Mouse (Mus musculus) CH12.LX (cell line): ENCODE results near the gene Kdr. TPM values are rescaled to one million over a fixed set of nuclear protein-coding genes. Genes with fewer than 3 reads are reported as not detected.

Source experiments
- DNase-seq: peaks from one replicate; pipeline ENCODE4 v3.0.0-alpha.2; 2013; ENCODE audit errors: extremely low read depth
- H3K27ac ChIP-seq: 2 replicates; pipeline ENCODE4 v1.5.1; 2012; ENCODE audit warnings: low read depth, mild to moderate bottlenecking, control low read depth, moderate library complexity; ENCODE audit not compliant: insufficient read depth
- H3K27me3 ChIP-seq: replicated peaks from 2 replicates; pipeline ENCODE3; 2012; ENCODE audit warnings: inconsistent platforms
- H3K36me3 ChIP-seq, 2 experiments: replicated peaks in 1 of 2; 2 replicates each; pipeline versions ENCODE3 to v1.6.1; 2012; ENCODE audit warnings: inconsistent platforms in 1 of 2, low read length in 1 of 2, mild to moderate bottlenecking in 1 of 2, mixed read lengths in 1 of 2, moderate library complexity in 1 of 2; ENCODE audit not compliant: control insufficient read depth in 1 of 2, insufficient read depth in 1 of 2
- H3K4me1 ChIP-seq, 2 experiments: 2 replicates each; pipeline ENCODE4 v1.6.1; 2012; ENCODE audit warnings: inconsistent platforms in 1 of 2, moderate library complexity in 1 of 2; ENCODE audit not compliant: insufficient read depth in 2 of 2, control insufficient read depth in 1 of 2
- H3K4me2 ChIP-seq: 2 replicates; pipeline ENCODE4 v1.6.1; 2012; ENCODE audit warnings: low read depth, mild to moderate bottlenecking, control low read depth; ENCODE audit not compliant: poor library complexity, insufficient read depth, severe bottlenecking
- H3K4me3 ChIP-seq, 3 experiments: fragments of 150-350 bp in 1 of 3; sonication (generic) in 1 of 3; replicated peaks in 1 of 3; 2 replicates each; pipeline versions ENCODE3 to v1.5.1; 2011 to 2012; ENCODE audit warnings: low read depth in 2 of 3, low read length in 2 of 3, mild to moderate bottlenecking in 2 of 3, moderate library complexity in 2 of 3, control low read depth in 1 of 3, improper control_type of control experiment in 1 of 3, inconsistent platforms in 1 of 3, mixed read lengths in 1 of 3; ENCODE audit not compliant: poor library complexity in 1 of 3
- H3K79me2 ChIP-seq: replicated peaks from 2 replicates; pipeline ENCODE4 v1.6.1; 2012; ENCODE audit warnings: mild to moderate bottlenecking, moderate library complexity; ENCODE audit not compliant: control insufficient read depth, poor library complexity, insufficient read depth, severe bottlenecking; ENCODE audit errors: extremely low read depth
- H3K9ac ChIP-seq: 2 replicates; pipeline ENCODE4 v1.6.1; 2012; ENCODE audit warnings: low read depth, mild to moderate bottlenecking, control low read depth, moderate library complexity; ENCODE audit not compliant: insufficient read depth
- H3K9me3 ChIP-seq: replicated peaks from 2 replicates; pipeline ENCODE3; 2012; ENCODE audit warnings: low read length, inconsistent platforms, mixed read lengths
- CHD1 ChIP-seq: IDR thresholded peaks from 2 replicates; pipeline ENCODE4 v1.6.1; 2012; ENCODE audit warnings: low read depth, low read length, improper control_type of control experiment, inconsistent platforms
- JUND ChIP-seq: conservative IDR thresholded peaks from 2 replicates; pipeline ENCODE4 v1.6.1; 2011; ENCODE audit warnings: low read depth, low read length, improper control_type of control experiment
- MAX ChIP-seq: IDR thresholded peaks from 2 replicates; pipeline ENCODE4 v1.6.1; 2011; ENCODE audit warnings: low read length, improper control_type of control experiment
- MAZ ChIP-seq: IDR thresholded peaks from 2 replicates; pipeline ENCODE4 v1.6.1; 2012; ENCODE audit warnings: low read depth, mild to moderate bottlenecking, inconsistent platforms, low read length, improper control_type of control experiment, moderate library complexity
- POLR2AphosphoS2 ChIP-seq: IDR thresholded peaks from 2 replicates; pipeline ENCODE4 v1.6.1; 2011; ENCODE audit warnings: low read depth, low read length, improper control_type of control experiment
- RAD21 ChIP-seq: IDR thresholded peaks from 2 replicates; pipeline ENCODE4 v1.6.1; 2011; ENCODE audit warnings: low read depth, mild to moderate bottlenecking, low read length, improper control_type of control experiment, moderate library complexity
- RCOR1 ChIP-seq: conservative IDR thresholded peaks from 2 replicates; pipeline ENCODE4 v1.6.1; 2012; ENCODE audit warnings: low read depth, mild to moderate bottlenecking, inconsistent platforms, low read length, improper control_type of control experiment
- SIN3A ChIP-seq: IDR thresholded peaks from 2 replicates; pipeline ENCODE4 v1.6.1; 2012; ENCODE audit warnings: low read length, improper control_type of control experiment, inconsistent platforms
- TCF12 ChIP-seq: IDR thresholded peaks from 2 replicates; pipeline ENCODE4 v1.6.1; 2014; ENCODE audit warnings: low read depth, mild to moderate bottlenecking, inconsistent platforms, low read length, improper control_type of control experiment
- UBTF ChIP-seq: IDR thresholded peaks from 2 replicates; pipeline ENCODE4 v1.6.1; 2012; ENCODE audit warnings: low read depth, mild to moderate bottlenecking, inconsistent platforms, low read length, improper control_type of control experiment, moderate library complexity
- ZKSCAN1 ChIP-seq: IDR thresholded peaks from 2 replicates; pipeline ENCODE4 v1.6.1; 2012; ENCODE audit warnings: low read depth, inconsistent platforms, low read length, improper control_type of control experiment, borderline replicate concordance
- ZNF384 ChIP-seq: IDR thresholded peaks from 2 replicates; pipeline ENCODE4 v1.6.1; 2012; ENCODE audit warnings: low read depth, low read length, improper control_type of control experiment, inconsistent platforms
- dilution Hi-C: fragments of 300-500 bp; cut with MboI; formaldehyde crosslinking; loops from 2 replicates; pipeline ENCODE4 v1.14.3; 2020; ENCODE audit warnings: low sequenced_read_pairs; ENCODE audit not compliant: extremely low pct_unique_long_range_greater_than_20kb, extremely low pct_ligation_motif_present
- in situ Hi-C: fragments of 300-500 bp; cut with MboI; formaldehyde crosslinking; loops from 3 replicates; pipeline ENCODE4 v1.14.3; 2019; ENCODE audit warnings: low sequenced_read_pairs, low pct_ligation_motif_present, low pct_unique_long_range_greater_than_20kb, mixed read lengths
- polyA plus RNA-seq: library from polyadenylated mRNA; unstranded; fragments of >175 nt; gene quantifications from 2 replicates; pipeline ENCODE4 v1.2.1, GENCODE M21; 2012; ENCODE audit warnings: low read depth; ENCODE audit not compliant: insufficient read length
- total RNA-seq, 2 experiments: library from RNA; depleted of rRNA; stranded (reverse); fragments of 300-350 nt in 1 of 2; fragments of >200 nt in 1 of 2; gene quantifications; 2 replicates each; pipeline ENCODE4 v1.2.3; 2012 to 2014

Kdr gene
- total and polyA plus RNA-seq, 3 experiments = not detected

GRCm38 (mm10) chr5:75895351-75895750, 82.9 kb downstream of the Kdr start:
- Histone ChIP-seq H3K79me2 (no peaks in the 10 kb centered on the region), H3K9ac (no peak overlapping the region), H3K4me1 (no peaks in the 10 kb centered on the region), H3K27me3 (no peaks in the 10 kb centered on the region), H3K36me3 (no peaks in the 10 kb centered on the region), H3K9me3 (no peaks in the 10 kb centered on the region), H3K27ac (no peak overlapping the region), H3K4me2 (no peak overlapping the region), H3K4me3 (no peak overlapping the region)
- TF ChIP-seq RAD21 = no peak
- no peak for TF ChIP-seq ZKSCAN1
- TF ChIP-seq POLR2AphosphoS2 = no peak
- no peak for DNase-seq
- in situ Hi-C loops (loop anchor here (25.0 kb wide), 1 partner anchor 92 kb away; the partner anchor contains the start of gene Kdr), dilution Hi-C loops (no loop called here)

GRCm38 (mm10) chr5:75892956-75893471, 85.2 kb downstream of the Kdr start:
- dilution Hi-C loops (no loop called here), in situ Hi-C loops (loop anchor here (25.0 kb wide), 1 partner anchor 94 kb away; the partner anchor contains the start of gene Kdr)
- Histone ChIP-seq H3K4me3 (no peak overlapping the region), H3K9me3 (no peaks in the 10 kb centered on the region), H3K27me3 (no peaks in the 10 kb centered on the region), H3K4me1 (no peaks in the 10 kb centered on the region), H3K27ac (no peak overlapping the region), H3K36me3 (no peaks in the 10 kb centered on the region), H3K9ac (no peak overlapping the region), H3K4me2 (no peak overlapping the region), H3K79me2 (no peaks in the 10 kb centered on the region)
- no peak for DNase-seq
- TF ChIP-seq SIN3A (no peak), TCF12 (no peak), ZNF384 (no peak), MAZ (no peak), RAD21 (no peak), RCOR1 (no peak), CHD1 (no peak), JUND (no peak), UBTF (no peak), MAX (no peak)

Other genes with a start within 250 kb of the Kdr start
- gene Srd5a3, start 161.8 kb upstream of the Kdr start, total RNA-seq (2012; rRNA removed) = 8.6 and 10.4 TPM in 2 replicates
- gene Srd5a3, start 161.8 kb upstream of the Kdr start, total RNA-seq (2014; rRNA removed) = 15.2 and 18.8 TPM in 2 replicates
- 14.7 and 19.9 TPM in 2 replicates for gene Srd5a3, start 161.8 kb upstream of the Kdr start, polyA plus RNA-seq
- 64.2 and 70.8 TPM in 2 replicates for gene Tmem165, start 205.4 kb upstream of the Kdr start, total RNA-seq (2012; rRNA removed)
- gene Tmem165, start 205.4 kb upstream of the Kdr start, total RNA-seq (2014; rRNA removed) = 144 and 161 TPM in 2 replicates
- gene Tmem165, start 205.4 kb upstream of the Kdr start, polyA plus RNA-seq = 96.0 and 96.2 TPM in 2 replicates